Mouse (Mus musculus): ENCODE results near the gene Szrd1. TPM values are rescaled to one million over a fixed set of nuclear protein-coding genes. Genes with fewer than 3 reads are reported as not detected.

The Szrd1 gene
- polyA plus RNA-seq, 1 experiment from 2014 or later, result 40.2 TPM

- Histone ChIP-seq H3K4me1 (peaks cover 49% of the 10 kb centered on the region), H3K36me3 (peaks cover 22% of the 10 kb centered on the region), H3K4me3 (no peak overlapping the region), H3K27ac (no peak overlapping the region), H3K27me3 (ENCODE audit: low read depth, poor library complexity, severe bottlenecking) (no peaks in the 10 kb centered on the region), H3K9me3 (replicated peaks) (no peaks in the 10 kb centered on the region)
- no peak for DNase-seq (ENCODE audit: low spot score)
- 64% methylated on average over 6 of the region's 6 CpGs for WGBS
Measured at GRCm38 (mm10) chr4:141129190-141129710, 10.3 kb downstream of the Szrd1 start.

- no peaks in the 10 kb centered on the region for H3K27me3 ChIP-seq (ENCODE audit: low read depth, poor library complexity, severe bottlenecking)
- DNase-seq (ENCODE audit: low spot score), result no peak
- no peaks in the 10 kb centered on the region for H3K9me3 ChIP-seq (replicated peaks)
- H3K4me1 ChIP-seq, result peaks cover 19% of the 10 kb centered on the region
- 67% methylated on average over 1 of the region's 1 CpGs for WGBS
- H3K27ac ChIP-seq, result no peak overlapping the region
- no peak overlapping the region for H3K4me3 ChIP-seq
- H3K36me3 ChIP-seq, result peaks cover 53% of the 10 kb centered on the region
Measured at GRCm38 (mm10) chr4:141123065-141123464, 16.5 kb downstream of the Szrd1 start.

GRCm38 (mm10) chr4:141122663-141123062 lies 16.9 kb downstream of the Szrd1 start:
- Histone ChIP-seq H3K27ac (no peak overlapping the region), H3K27me3 (ENCODE audit: low read depth, poor library complexity, severe bottlenecking) (no peaks in the 10 kb centered on the region), H3K36me3 (peaks cover 57% of the 10 kb centered on the region), H3K4me3 (no peak overlapping the region), H3K4me1 (peaks cover 19% of the 10 kb centered on the region), H3K9me3 (replicated peaks) (no peaks in the 10 kb centered on the region)
- DNase-seq (ENCODE audit: low spot score), result no peak
- WGBS, result 88% methylated on average over 7 of the region's 7 CpGs

- WGBS, result 29% methylated on average over 11 of the region's 11 CpGs
- Histone ChIP-seq H3K36me3 (peaks cover 64% of the 10 kb centered on the region), H3K4me3 (no peak overlapping the region), H3K27ac (no peak overlapping the region), H3K4me1 (peaks cover 13% of the 10 kb centered on the region), H3K27me3 (ENCODE audit: low read depth, poor library complexity, severe bottlenecking) (no peaks in the 10 kb centered on the region), H3K9me3 (replicated peaks) (no peaks in the 10 kb centered on the region)
- DNase-seq (ENCODE audit: low spot score), result peak; percentile 81
Measured at GRCm38 (mm10) chr4:141120700-141121099, 18.9 kb downstream of the Szrd1 start.

GRCm38 (mm10) chr4:141118691-141119090 lies 20.9 kb downstream of the Szrd1 start:
- 92% methylated on average over 4 of the region's 4 CpGs for WGBS
- no peaks in the 10 kb centered on the region for H3K27me3 ChIP-seq (ENCODE audit: low read depth, poor library complexity, severe bottlenecking)
- H3K27ac ChIP-seq, result no peak overlapping the region
- peaks cover 81% of the 10 kb centered on the region for H3K36me3 ChIP-seq
- DNase-seq (ENCODE audit: low spot score), result no peak
- no peaks in the 10 kb centered on the region for H3K9me3 ChIP-seq (replicated peaks)
- H3K4me3 ChIP-seq, result no peak overlapping the region
- peaks cover 10% of the 10 kb centered on the region for H3K4me1 ChIP-seq

GRCm38 (mm10) chr4:141115398-141115797 lies 24.2 kb downstream of the Szrd1 start:
- Histone ChIP-seq H3K9me3 (replicated peaks) (no peaks in the 10 kb centered on the region), H3K27ac (no peak overlapping the region), H3K4me3 (no peak overlapping the region), H3K27me3 (ENCODE audit: low read depth, poor library complexity, severe bottlenecking) (no peaks in the 10 kb centered on the region), H3K36me3 (peaks cover 100% of the 10 kb centered on the region), H3K4me1 (peaks cover 4% of the 10 kb centered on the region; the same call in 1 of the 2 replicates)
- WGBS, result 87% methylated on average over 8 of the region's 8 CpGs
- no peak for DNase-seq (ENCODE audit: low spot score)

- WGBS, result 91% methylated on average over 6 of the region's 6 CpGs
- no peak overlapping the region for H3K27ac ChIP-seq
Measured at GRCm38 (mm10) chr4:141114521-141114981, 25.0 kb downstream of the Szrd1 start.

GRCm38 (mm10) chr4:141113831-141114230 lies 25.7 kb downstream of the Szrd1 start:
- Histone ChIP-seq H3K4me3 (no peak overlapping the region), H3K9me3 (replicated peaks) (peaks cover 2% of the 10 kb centered on the region; the same call in 1 of the 2 replicates), H3K27ac (no peak overlapping the region), H3K36me3 (peaks cover 92% of the 10 kb centered on the region), H3K27me3 (ENCODE audit: low read depth, poor library complexity, severe bottlenecking) (no peaks in the 10 kb centered on the region), H3K4me1 (peaks cover 4% of the 10 kb centered on the region; the same call in 1 of the 2 replicates)
- WGBS, result 90% methylated on average over 7 of the region's 7 CpGs
- DNase-seq (ENCODE audit: low spot score), result no peak

More at GRCm38 (mm10) chr4:141114521-141114981, 25.0 kb downstream of the Szrd1 start:
- H3K9me3 ChIP-seq (replicated peaks), result peaks cover 2% of the 10 kb centered on the region; the same call in 1 of the 2 replicates
- peaks cover 99% of the 10 kb centered on the region for H3K36me3 ChIP-seq
- no peaks in the 10 kb centered on the region for H3K27me3 ChIP-seq (ENCODE audit: low read depth, poor library complexity, severe bottlenecking)
- H3K4me3 ChIP-seq, result no peak overlapping the region
- H3K4me1 ChIP-seq, result peaks cover 4% of the 10 kb centered on the region; the same call in 1 of the 2 replicates
- DNase-seq (ENCODE audit: low spot score), result no peak

- Histone ChIP-seq H3K9me3 (replicated peaks) (peaks cover 2% of the 10 kb centered on the region; the same call in 1 of the 2 replicates), H3K4me3 (no peak overlapping the region), H3K4me1 (no peaks in the 10 kb centered on the region), H3K36me3 (peaks cover 37% of the 10 kb centered on the region), H3K27ac (no peak overlapping the region), H3K27me3 (ENCODE audit: low read depth, poor library complexity, severe bottlenecking) (no peaks in the 10 kb centered on the region)
- WGBS, result 55% methylated on average over 10 of the region's 10 CpGs
- DNase-seq (ENCODE audit: low spot score), result no peak
Measured at GRCm38 (mm10) chr4:141108196-141108732, 31.3 kb downstream of the Szrd1 start.

- WGBS, result 86% methylated on average over 16 of the region's 16 CpGs
- Histone ChIP-seq H3K27ac (no peak overlapping the region), H3K4me3 (no peak overlapping the region), H3K9me3 (replicated peaks) (peaks cover 2% of the 10 kb centered on the region; the same call in 1 of the 2 replicates), H3K27me3 (ENCODE audit: low read depth, poor library complexity, severe bottlenecking) (no peaks in the 10 kb centered on the region), H3K4me1 (no peaks in the 10 kb centered on the region), H3K36me3 (peaks cover 20% of the 10 kb centered on the region)
- DNase-seq (ENCODE audit: low spot score), result no peak
Measured at GRCm38 (mm10) chr4:141106526-141107183, 32.9 kb downstream of the Szrd1 start.

GRCm38 (mm10) chr4:141101855-141102254 lies 37.7 kb downstream of the Szrd1 start:
- Histone ChIP-seq H3K27me3 (ENCODE audit: low read depth, poor library complexity, severe bottlenecking) (no peaks in the 10 kb centered on the region), H3K4me1 (peaks cover 2% of the 10 kb centered on the region; the same call in 1 of the 2 replicates), H3K27ac (no peak overlapping the region), H3K9me3 (replicated peaks) (no peaks in the 10 kb centered on the region), H3K4me3 (no peak overlapping the region), H3K36me3 (no peaks in the 10 kb centered on the region)
- 69% methylated on average over 6 of the region's 6 CpGs for WGBS
- no peak for DNase-seq (ENCODE audit: low spot score)

GRCm38 (mm10) chr4:141101291-141101690 lies 38.3 kb downstream of the Szrd1 start:
- Histone ChIP-seq H3K9me3 (replicated peaks) (no peaks in the 10 kb centered on the region), H3K27ac (no peak overlapping the region), H3K4me3 (no peak overlapping the region), H3K27me3 (ENCODE audit: low read depth, poor library complexity, severe bottlenecking) (no peaks in the 10 kb centered on the region), H3K36me3 (no peaks in the 10 kb centered on the region), H3K4me1 (peaks cover 4% of the 10 kb centered on the region; the same call in 1 of the 2 replicates)
- DNase-seq (ENCODE audit: low spot score), result no peak
- WGBS, result 91% methylated on average over 9 of the region's 9 CpGs

- Histone ChIP-seq H3K36me3 (no peaks in the 10 kb centered on the region), H3K9me3 (replicated peaks) (no peaks in the 10 kb centered on the region), H3K4me3 (no peak overlapping the region), H3K4me1 (peaks cover 7% of the 10 kb centered on the region; the same call in 1 of the 2 replicates), H3K27me3 (ENCODE audit: low read depth, poor library complexity, severe bottlenecking) (no peaks in the 10 kb centered on the region), H3K27ac (no peak overlapping the region)
- DNase-seq (ENCODE audit: low spot score), result no peak
- WGBS, result 79% methylated on average over 5 of the region's 5 CpGs
Measured at GRCm38 (mm10) chr4:141099956-141100355, 39.6 kb downstream of the Szrd1 start.
